Comparison of ENCODE assay signal across 31 mouse cellular contexts in genomic region chr15:58718282-58718681, GRCm38 (mm10).
DNase-seq lines count a peak whose midpoint lies in the region; ATAC-seq lines count a peak whose summit lies in the region.
"Had no signal": no experiment of that assay in that cellular context is flagged by ENCODE, and none has a peak within 500 bp of the region (broad histone marks: within the 10 kb centered on the region; RNA-seq: fewer than 3 reads in every experiment).

No protein-coding gene starts in this region.

- H3K36me3 ChIP-seq in liver, embryonic 11.5 days (ENCODE audit: control insufficient read depth, insufficient read depth, low read length) = no peaks in the 10 kb centered on the region
- H3K36me3 ChIP-seq in liver, embryonic 13.5 days = no peaks in the 10 kb centered on the region
- no peaks in the 10 kb centered on the region for H3K36me3 ChIP-seq in neural tube, embryonic 15.5 days
- H3K36me3 ChIP-seq: embryonic facial prominence, embryonic 12.5 days; G1E; heart, embryonic 15.5 days; limb, embryonic 12.5 days; midbrain, embryonic 13.5 days; neural tube, embryonic 12.5 days had no signal

- H3K27ac ChIP-seq in liver, embryonic 11.5 days (ENCODE audit: low read depth, low read length) = no peak overlapping the region
- H3K27ac ChIP-seq in liver, embryonic 13.5 days = no peak overlapping the region
- no peak overlapping the region for H3K27ac ChIP-seq in neural tube, embryonic 15.5 days (replicated peaks)
- H3K27ac ChIP-seq: embryonic facial prominence, embryonic 12.5 days; forebrain, embryonic 13.5 days; heart, adult 2 months; heart, embryonic 15.5 days; hindbrain, embryonic 14.5 days; limb, embryonic 12.5 days; midbrain, embryonic 13.5 days; neural tube, embryonic 12.5 days had no signal

- ATAC-seq in liver, embryonic 11.5 days (replicated peaks; ENCODE audit: low FRiP score) = no peak
- ATAC-seq in liver, embryonic 13.5 days (ENCODE audit: low read depth) = peak; percentile 54
- ATAC-seq in neural tube, embryonic 15.5 days (ENCODE audit: low FRiP score) = no peak
- ATAC-seq: activated CD4-positive, CD25-positive, alpha-beta regulatory T cell, adult 4 months; forebrain, embryonic 13.5 days; midbrain, embryonic 13.5 days; Patski had no signal

- no peak overlapping the region for H3K9ac ChIP-seq in liver, embryonic 11.5 days (ENCODE audit: low read depth, low read length)
- no peak overlapping the region for H3K9ac ChIP-seq in liver, embryonic 13.5 days
- no peak overlapping the region for H3K9ac ChIP-seq in neural tube, embryonic 15.5 days (replicated peaks)
- H3K9ac ChIP-seq: embryonic facial prominence, embryonic 12.5 days; forebrain, embryonic 13.5 days; heart, embryonic 15.5 days; hindbrain, embryonic 14.5 days; limb, embryonic 12.5 days; midbrain, embryonic 13.5 days; neural tube, embryonic 12.5 days had no signal

- H3K4me1 ChIP-seq in liver, embryonic 11.5 days (replicated peaks; ENCODE audit: control insufficient read depth, insufficient read depth, low read length) = no peaks in the 10 kb centered on the region
- 0 out of 2 replicates have a peak, but pooled peaks cover 5% of the 10 kb centered on the region for H3K4me1 ChIP-seq in liver, embryonic 13.5 days (replicated peaks)
- H3K4me1 ChIP-seq in neural tube, embryonic 15.5 days = no peaks in the 10 kb centered on the region
- H3K4me1 ChIP-seq: embryonic facial prominence, embryonic 12.5 days; forebrain, embryonic 13.5 days; heart, embryonic 15.5 days; midbrain, embryonic 13.5 days; neural tube, embryonic 12.5 days had no signal

- peak; percentile 25 for DNase-seq in liver
- no peak for DNase-seq in liver, embryonic 11.5 days (ENCODE audit: low spot score)
- DNase-seq in c-Kit-positive CD71-positive TER-119-positive erythroid progenitor cells, embryonic 14.5 days (ENCODE audit: low spot score) = peak; percentile 11
- peak; percentile 26 for DNase-seq in liver, embryonic 13.5 days
- no peak for DNase-seq in cerebellum, postnatal 36 days
- no peak for DNase-seq in left cerebral cortex, adult 11 months (ENCODE audit: low spot score)
- DNase-seq in adipocyte (ENCODE audit: low spot score) = no peak
- DNase-seq: adrenal gland, postnatal 14 days; cerebellum, adult 11-12 months; cerebellum, postnatal 10 days; gastrocnemius, postnatal 10 days; heart, adult 2 months; heart, postnatal 4 days; kidney, adult 8-10 months; kidney, postnatal 10 days; lung, adult 18-20 months; lung, postnatal 14 days; right cerebral cortex, postnatal 25 days; spleen, adult 18-20 months had no signal

- H3K4me2 ChIP-seq in liver, embryonic 11.5 days = no peak overlapping the region
- no peak overlapping the region for H3K4me2 ChIP-seq in liver, embryonic 13.5 days
- no peak overlapping the region for H3K4me2 ChIP-seq in neural tube, embryonic 15.5 days
- H3K4me2 ChIP-seq: embryonic facial prominence, embryonic 12.5 days; forebrain, embryonic 13.5 days; heart, embryonic 15.5 days; hindbrain, embryonic 14.5 days; limb, embryonic 12.5 days; midbrain, embryonic 13.5 days; neural tube, embryonic 12.5 days had no signal

- no peak overlapping the region for H3K4me3 ChIP-seq in liver, embryonic 11.5 days (ENCODE audit: low read depth, low read length)
- H3K4me3 ChIP-seq in liver, embryonic 13.5 days (replicated peaks) = no peak overlapping the region
- H3K4me3 ChIP-seq in neural tube, embryonic 15.5 days (replicated peaks) = no peak overlapping the region
- H3K4me3 ChIP-seq: embryonic facial prominence, embryonic 12.5 days; erythroblast, embryonic 14.5 days; forebrain, embryonic 13.5 days; heart, adult 2 months; heart, embryonic 15.5 days; limb, embryonic 12.5 days; midbrain, embryonic 13.5 days; neural tube, embryonic 12.5 days had no signal

- H3K27me3 ChIP-seq in liver, embryonic 11.5 days (replicated peaks; ENCODE audit: control insufficient read depth, insufficient read depth, low read length) = no peaks in the 10 kb centered on the region
- H3K27me3 ChIP-seq in liver, embryonic 13.5 days = peaks cover 9% of the 10 kb centered on the region; the same call in 1 of the 2 replicates
- no peaks in the 10 kb centered on the region for H3K27me3 ChIP-seq in neural tube, embryonic 15.5 days (replicated peaks)
- H3K27me3 ChIP-seq: embryonic facial prominence, embryonic 12.5 days; forebrain, embryonic 13.5 days; heart, embryonic 15.5 days; limb, embryonic 12.5 days; midbrain, embryonic 13.5 days; neural tube, embryonic 12.5 days had no signal

- H3K9me3 ChIP-seq in liver, embryonic 11.5 days (ENCODE audit: control insufficient read depth, low read length) = no peaks in the 10 kb centered on the region
- H3K9me3 ChIP-seq in liver, embryonic 13.5 days (replicated peaks) = no peaks in the 10 kb centered on the region
- H3K9me3 ChIP-seq in neural tube, embryonic 15.5 days (replicated peaks) = no peaks in the 10 kb centered on the region
- H3K9me3 ChIP-seq: embryonic facial prominence, embryonic 12.5 days; forebrain, embryonic 13.5 days; G1E; heart, embryonic 15.5 days; limb, embryonic 12.5 days; midbrain, embryonic 13.5 days; neural tube, embryonic 12.5 days had no signal

- 71% methylated on average over 7 of the region's 7 CpGs for WGBS in liver, embryonic 11.5 days
- 53% methylated on average over 7 of the region's 7 CpGs for WGBS in liver, embryonic 13.5 days (ENCODE audit: insufficient replicate concordance)
- 81% methylated on average over 7 of the region's 7 CpGs for WGBS in neural tube, embryonic 15.5 days

Comparison
In these comparisons a context has a peak if more than half of its experiments do, and no peak if none do; other contexts are left out.
1. DNase-seq: peak in liver (single experiment), c-Kit-positive CD71-positive TER-119-positive erythroid progenitor cells, embryonic 14.5 days (single experiment) and liver, embryonic 13.5 days (single experiment); none in liver, embryonic 11.5 days (single experiment), cerebellum, postnatal 36 days (0 of 2), left cerebral cortex, adult 11 months (single experiment) and adipocyte (single experiment).